ENCODE assay signal across 8 mouse cellular contexts in genomic region chr6:122339047-122339647, GRCm38 (mm10). TPM values are rescaled to one million over a fixed set of nuclear protein-coding genes. Genes with fewer than 3 reads are reported as not detected.
DNase-seq lines count a peak whose midpoint lies in the region; ATAC-seq lines count a peak whose summit lies in the region.

No protein-coding gene starts in this region.

- peaks cover 30% of the 10 kb centered on the region for H3K4me1 ChIP-seq in limb, embryonic 10.5 days
- H3K4me1 ChIP-seq in midbrain, embryonic 11.5 days (ENCODE audit: control insufficient read depth, insufficient read depth, low read length) = peaks cover 16% of the 10 kb centered on the region

- H3K4me2 ChIP-seq in midbrain, embryonic 11.5 days = peak overlapping the region; percentile 53

- peak; percentile 53 for DNase-seq in adrenal gland, adult 8-10 months
- DNase-seq in embryo, embryonic 11 days = peak; percentile 84
- DNase-seq in gastrocnemius, postnatal 25 days = peak; percentile 58
- peak; percentile 62 for DNase-seq in kidney, adult 11 months
- DNase-seq in limb, embryonic 10.5 days (ENCODE audit: low spot score) = peak; percentile 80
- DNase-seq in midbrain, embryonic 11.5 days (ENCODE audit: low spot score, missing footprints) = peak; percentile 94
- DNase-seq in skeletal muscle tissue, adult 2 months (ENCODE audit: low read depth, low spot score) = peak; percentile 8
- peak; percentile 84 for DNase-seq in yolk sac, embryonic 10.5 days (ENCODE audit: low spot score)

- peak overlapping the region; percentile 82 for H3K4me3 ChIP-seq in limb, embryonic 10.5 days
- H3K4me3 ChIP-seq in midbrain, embryonic 11.5 days (ENCODE audit: low read depth, low read length) = peak overlapping the region; percentile 86

- H3K36me3 ChIP-seq in limb, embryonic 10.5 days = peaks cover 25% of the 10 kb centered on the region
- no peaks in the 10 kb centered on the region for H3K36me3 ChIP-seq in midbrain, embryonic 11.5 days (ENCODE audit: control insufficient read depth, insufficient read depth, low read length)

- H3K9ac ChIP-seq in midbrain, embryonic 11.5 days (ENCODE audit: low read length) = peak overlapping the region; percentile 81

- H3K27me3 ChIP-seq in limb, embryonic 10.5 days (ENCODE audit: low read depth, poor library complexity, severe bottlenecking) = no peaks in the 10 kb centered on the region
- no peaks in the 10 kb centered on the region for H3K27me3 ChIP-seq in midbrain, embryonic 11.5 days (ENCODE audit: control insufficient read depth, insufficient read depth, low read length)

- peak overlapping the region; percentile 96 for H3K27ac ChIP-seq in limb, embryonic 10.5 days
- peak overlapping the region; percentile 99 for H3K27ac ChIP-seq in midbrain, embryonic 11.5 days (ENCODE audit: low read depth, low read length)

- ATAC-seq in midbrain, embryonic 11.5 days (ENCODE audit: low FRiP score) = peak; percentile 80

- under 1% methylated on average over 41 of the region's 51 CpGs for WGBS in limb, embryonic 10.5 days
- under 1% methylated on average over 41 of the region's 51 CpGs for WGBS in midbrain, embryonic 11.5 days

- no peaks in the 10 kb centered on the region for H3K9me3 ChIP-seq in limb, embryonic 10.5 days (replicated peaks)
- no peaks in the 10 kb centered on the region for H3K9me3 ChIP-seq in midbrain, embryonic 11.5 days (ENCODE audit: control insufficient read depth, low read length)

RNA-seq across cellular contexts. Expression of gene Phc1, which starts 1.2 kb away (rescaled TPM):
- total RNA-seq in adrenal gland, adult 8-10 months (2022) = 10 to 100 TPM; 24.0 to 40.3 (median 30.0) TPM
- 10 to 100 TPM; 16.1 to 17.6 TPM for total RNA-seq in gastrocnemius, postnatal 25 days (2021)
- 33.6 and 37.4 TPM in 2 replicates for polyA plus RNA-seq in limb, embryonic 10.5 days (2016; fragmentation: Nextera tagmentation; extraction: Ambion mirVana)
- polyA plus RNA-seq in midbrain, embryonic 11.5 days (2014; fragmentation: Nextera tagmentation; extraction: Ambion mirVana) = 30.7 and 34.7 TPM in 2 replicates

RNA-seq across cellular contexts. Expression of gene M6pr, which starts 30.6 kb away (rescaled TPM):
- 100 to 1,000 TPM; 149 to 174 (median 167) TPM for total RNA-seq in adrenal gland, adult 8-10 months (2022)
- total RNA-seq in gastrocnemius, postnatal 25 days (2021) = 10 to 100 TPM; 20.2 to 20.3 TPM
- 85.7 and 97.8 TPM in 2 replicates for polyA plus RNA-seq in limb, embryonic 10.5 days (2016; fragmentation: Nextera tagmentation; extraction: Ambion mirVana)
- polyA plus RNA-seq in midbrain, embryonic 11.5 days (2014; fragmentation: Nextera tagmentation; extraction: Ambion mirVana) = 89.9 and 92.4 TPM in 2 replicates

RNA-seq across cellular contexts. Expression of gene Klrg1, which starts 56.5 kb away (rescaled TPM):
- total RNA-seq in adrenal gland, adult 8-10 months (2022) = under 1 TPM in 1 of 4 experiments, not detected in 3; 0.35 TPM
- total RNA-seq in gastrocnemius, postnatal 25 days (2021) = not detected
- polyA plus RNA-seq in limb, embryonic 10.5 days (2016; fragmentation: Nextera tagmentation; extraction: Ambion mirVana) = 0.20 TPM in 1 of 2 replicates, not detected in the other
- polyA plus RNA-seq in midbrain, embryonic 11.5 days (2014; fragmentation: Nextera tagmentation; extraction: Ambion mirVana) = 0.11 and 0.31 TPM in 2 replicates

Comparison
In these comparisons a context has a peak if more than half of its experiments do, and no peak if none do; other contexts are left out.
1. Peak in every context shown above with its lines: DNase-seq, ATAC-seq, H3K4me3 ChIP-seq and H3K27ac ChIP-seq.
2. DNase-seq: peak in every context shown above with its lines; median percentile 94 in midbrain, embryonic 11.5 days; 84 in embryo, embryonic 11 days; 84 in yolk sac, embryonic 10.5 days; 80 in limb, embryonic 10.5 days; 62 in kidney, adult 11 months; 58 in gastrocnemius, postnatal 25 days; 53 in adrenal gland, adult 8-10 months; 8 in skeletal muscle tissue, adult 2 months.
3. RNA of gene M6pr, which starts 30.6 kb away (total RNA-seq): 149 to 174 TPM in adrenal gland, adult 8-10 months; 20.2 to 20.3 TPM in gastrocnemius, postnatal 25 days; every median in the first group is over 4 times any median in the second.